Mouse (Mus musculus): ENCODE results near the gene Vmn1r184.
"Not testable (repeated sequence)": the region's sequence is repeated elsewhere in the genome, so short reads cannot be mapped to it uniquely, and the experiment has no call there.

The Vmn1r184 gene

GRCm38 (mm10) chr7:26260034-26260433 lies at the start of gene Vmn1r184:
Gene Vmn1r184, plus strand, starts transcription at chr7:26260334.
- not testable (repeated sequence) for DNase-seq

DNA sequence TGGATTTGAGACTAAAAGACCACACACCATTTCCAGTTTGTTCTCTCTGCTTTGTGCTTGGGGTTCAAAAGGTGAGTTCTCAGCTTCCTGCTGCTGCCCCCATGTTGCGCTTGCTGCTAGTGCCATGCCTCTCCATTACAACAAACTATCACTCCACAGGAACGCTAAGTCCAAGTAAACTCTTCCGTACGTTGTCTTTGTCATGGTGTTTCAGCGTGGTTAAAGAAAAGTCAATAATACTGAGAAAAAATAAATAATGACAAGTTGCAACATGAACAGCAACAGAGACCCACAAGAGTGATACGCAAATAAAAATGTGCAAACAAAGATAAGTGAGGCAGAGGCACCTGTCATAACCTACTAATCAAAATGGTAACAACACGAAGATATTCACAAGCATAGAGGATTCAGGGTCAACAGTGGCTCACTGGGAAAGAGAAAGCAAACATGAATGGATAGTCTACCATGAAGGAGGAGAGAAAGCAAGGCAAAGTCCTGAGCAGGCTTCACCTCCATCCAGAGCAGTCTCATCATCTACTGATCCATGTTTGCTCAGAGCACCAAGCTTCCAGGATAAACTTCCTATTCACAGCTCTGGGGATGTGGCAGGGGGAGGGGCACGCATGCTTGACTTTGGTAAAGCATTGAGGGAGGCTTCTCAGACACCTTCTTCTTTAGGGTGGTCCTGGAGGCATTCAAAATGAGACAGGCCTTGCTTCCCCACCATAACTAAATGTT lies 43.5 kb downstream of the Vmn1r184 start:
- DNase-seq: not testable (repeated sequence)

DNA sequence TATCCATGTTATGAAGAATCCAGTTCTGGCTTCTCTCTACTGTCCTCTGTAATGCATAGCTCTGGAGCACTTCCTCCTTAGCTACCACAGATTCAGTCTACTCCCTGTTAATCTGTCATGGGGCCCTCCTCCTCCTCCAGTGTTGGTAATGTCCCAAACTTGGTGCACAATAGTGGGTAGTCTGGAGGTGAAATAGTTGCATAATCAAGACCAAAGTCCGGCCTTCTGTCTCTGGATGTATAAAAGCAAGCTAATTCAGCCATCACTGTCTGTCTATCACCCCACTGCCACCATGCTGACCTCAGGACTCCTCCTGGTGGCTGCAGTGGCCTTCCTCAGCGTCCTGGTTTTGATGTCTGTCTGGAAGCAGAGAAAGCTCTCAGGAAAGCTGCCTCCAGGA lies 46.8 kb downstream of the Vmn1r184 start, which contains the start of gene Cyp2a4:
Gene Cyp2a4, plus strand, starts transcription at position 244 of the 400 bp plus-strand sequence.
- DNase-seq: not testable (repeated sequence)

DNA sequence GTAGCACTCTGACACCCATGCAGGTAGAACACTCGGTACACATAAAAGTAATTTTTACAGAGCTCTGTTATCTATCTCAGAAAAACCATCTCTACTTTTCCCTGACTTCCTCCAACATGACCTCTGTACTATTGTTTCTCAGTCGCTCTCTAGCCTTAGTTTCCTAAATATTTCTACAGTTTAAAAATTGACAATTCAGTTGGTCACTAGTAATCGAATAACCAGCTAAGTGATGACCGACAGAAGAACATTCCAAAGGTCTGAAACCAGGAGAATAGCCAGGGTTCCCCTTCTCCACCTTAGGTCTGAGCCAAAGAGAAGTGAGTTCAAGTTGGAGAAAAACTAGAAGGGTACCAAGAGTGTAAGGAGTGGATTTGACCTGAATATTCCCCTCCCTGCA lies 51.7 kb downstream of the Vmn1r184 start:
- DNase-seq: not testable (repeated sequence)

GRCm38 (mm10) chr7:26315194-26315593 lies 55.1 kb downstream of the Vmn1r184 start:
- not testable (repeated sequence) for DNase-seq

GRCm38 (mm10) chr7:26315809-26316208 lies 55.7 kb downstream of the Vmn1r184 start:
- DNase-seq: not testable (repeated sequence)
